Mouse (Mus musculus) G1E (cell line): Measurements from ENCODE around the gene Wap. TPM values are rescaled to one million over a fixed set of nuclear protein-coding genes. Genes with fewer than 3 reads are reported as not detected.
"Not testable (repeated sequence)": the region's sequence is repeated elsewhere in the genome, so short reads cannot be mapped to it uniquely, and the experiment has no call there.

Source experiments
- ATAC-seq: 2 replicates; pipeline ENCODE4 v1.8.0; 2016; ENCODE audit warnings: mild to moderate bottlenecking; ENCODE audit not compliant: insufficient number of reproducible peaks, poor library complexity, low FRiP score, severe bottlenecking; ENCODE audit errors: extremely low read depth
- DNase-seq: peaks from one replicate; pipeline ENCODE4 v3.0.0; 2012; ENCODE audit warnings: low spot score
- H3K27me3 ChIP-seq: 2 replicates; pipeline ENCODE4 v1.6.1; 2012; ENCODE audit warnings: mild to moderate bottlenecking, low read length, inconsistent platforms; ENCODE audit not compliant: insufficient read depth
- H3K36me3 ChIP-seq: replicated peaks from 2 replicates; pipeline ENCODE3; 2012; ENCODE audit warnings: mild to moderate bottlenecking, inconsistent platforms
- H3K4me1 ChIP-seq: 2 replicates; pipeline ENCODE4 v1.6.1; 2012; ENCODE audit warnings: low read depth, low read length, inconsistent platforms, mixed read lengths; ENCODE audit not compliant: insufficient read depth
- H3K4me3 ChIP-seq: 2 replicates; pipeline ENCODE4 v1.5.1; 2012; ENCODE audit warnings: low read depth, mild to moderate bottlenecking, inconsistent platforms, low read length, moderate library complexity, mixed read lengths
- H3K9me3 ChIP-seq: replicated peaks from 2 replicates; pipeline ENCODE4 v1.6.1; 2012; ENCODE audit warnings: inconsistent platforms
- CTCF ChIP-seq: IDR thresholded peaks from 2 replicates; pipeline ENCODE4 v1.5.1; 2012; ENCODE audit warnings: low read depth, low read length, inconsistent platforms, mixed read lengths
- GATA1 ChIP-seq: IDR thresholded peaks from 2 replicates; pipeline ENCODE4 v1.6.1; 2012; ENCODE audit warnings: borderline replicate concordance, low read length, inconsistent platforms, mixed read lengths
- GATA2 ChIP-seq: IDR thresholded peaks from 2 replicates; pipeline ENCODE4 v1.6.1; 2012; ENCODE audit warnings: low read depth, low read length, inconsistent platforms, borderline replicate concordance
- POLR2AphosphoS5 ChIP-seq: IDR thresholded peaks from 2 replicates; pipeline ENCODE4 v1.6.1; 2012; ENCODE audit warnings: low read depth, low read length, inconsistent platforms; ENCODE audit not compliant: insufficient replicate concordance
- TAL1 ChIP-seq: conservative IDR thresholded peaks from 2 replicates; pipeline ENCODE4 v1.6.1; 2012; ENCODE audit warnings: low read depth, low read length, inconsistent platforms, mixed read lengths
- polyA plus RNA-seq: library from polyadenylated mRNA; stranded (reverse); fragments of >175 nt; gene quantifications from 2 replicates; pipeline ENCODE4 v1.2.3, GENCODE M21; 2012
- total RNA-seq, 2 experiments: library from RNA; stranded (forward) in 1 of 2; stranded (reverse) in 1 of 2; fragments of 200-1000 nt in 1 of 2; fragments of >200 nt in 1 of 2; fragmentation: Nextera tagmentation in 1 of 2; gene quantifications; 2 replicates each; pipeline ENCODE4 v1.2.3; 2014 to 2017

The Wap gene
- total and polyA plus RNA-seq, 3 experiments = not detected

GRCm38 (mm10) chr11:6658271-6658670 lies 19.8 kb upstream of the Wap start, which contains the start of gene Ramp3:
TSS of gene Ramp3 (plus strand) at chr11:6658521.
- Histone ChIP-seq H3K36me3 (no peaks in the 10 kb centered on the region), H3K9me3 (no peaks in the 10 kb centered on the region), H3K27me3 (peaks cover 18% of the 10 kb centered on the region), H3K4me1 (no peaks in the 10 kb centered on the region), H3K4me3 (no peak within 1 kb of the TSS; the same call in 1 of the 2 replicates)
- ATAC-seq (no peak), DNase-seq (no peak)
- TF ChIP-seq POLR2AphosphoS5 (no peak), CTCF (no peak), TAL1 (no peak), GATA2 (no peak), GATA1 (no peak)

- ATAC-seq (no peak), DNase-seq (peak; percentile 47)
- H3K36me3 ChIP-seq = no peaks in the 10 kb centered on the region
- peaks cover 25% of the 10 kb centered on the region for H3K27me3 ChIP-seq
- TF ChIP-seq CTCF (peak; percentile 40; the same call in 1 of the 2 replicates), POLR2AphosphoS5 (no peak)
- no peak overlapping the region for H3K4me3 ChIP-seq
- H3K9me3 ChIP-seq = no peaks in the 10 kb centered on the region
- no peaks in the 10 kb centered on the region for H3K4me1 ChIP-seq
Observed at GRCm38 (mm10) chr11:6654903-6655302, 16.5 kb upstream of the Wap start.

GRCm38 (mm10) chr11:6652978-6653377 lies 14.5 kb upstream of the Wap start:
- not testable (repeated sequence) for DNase-seq, H3K36me3 ChIP-seq, H3K4me3 ChIP-seq, H3K9me3 ChIP-seq, ATAC-seq, H3K4me1 ChIP-seq
- H3K27me3 ChIP-seq = peaks cover 22% of the 10 kb centered on the region; the same call in 1 of the 2 replicates

- no peaks in the 10 kb centered on the region for H3K36me3 ChIP-seq
- DNase-seq (no peak), ATAC-seq (no peak)
- peaks cover 16% of the 10 kb centered on the region for H3K27me3 ChIP-seq
- H3K4me3 ChIP-seq = no peak overlapping the region
- no peak for TF ChIP-seq GATA1
- TF ChIP-seq TAL1 = no peak
- no peak for TF ChIP-seq POLR2AphosphoS5
- no peak for TF ChIP-seq GATA2
- TF ChIP-seq CTCF = no peak
- H3K4me1 ChIP-seq = no peaks in the 10 kb centered on the region
- no peaks in the 10 kb centered on the region for H3K9me3 ChIP-seq
Observed at GRCm38 (mm10) chr11:6650519-6650918, 12.1 kb upstream of the Wap start.

- Histone ChIP-seq H3K36me3 (no peaks in the 10 kb centered on the region), H3K4me3 (no peak overlapping the region), H3K9me3 (no peaks in the 10 kb centered on the region), H3K4me1 (no peaks in the 10 kb centered on the region), H3K27me3 (peaks cover 23% of the 10 kb centered on the region)
- DNase-seq = no peak
- ATAC-seq = no peak
- TF ChIP-seq GATA1 (no peak), CTCF (0 out of 2 replicates have a peak, but pooled peaks have one; percentile 7)
Observed at GRCm38 (mm10) chr11:6647831-6648724, 9.6 kb upstream of the Wap start.

- TF ChIP-seq TAL1 (no peak), CTCF (no peak), GATA1 (no peak), POLR2AphosphoS5 (no peak), GATA2 (no peak)
- H3K4me3 ChIP-seq = no peak overlapping the region
- peaks cover 19% of the 10 kb centered on the region for H3K27me3 ChIP-seq
- DNase-seq = no peak
- no peaks in the 10 kb centered on the region for H3K4me1 ChIP-seq
- no peaks in the 10 kb centered on the region for H3K9me3 ChIP-seq
- no peak for ATAC-seq
- no peaks in the 10 kb centered on the region for H3K36me3 ChIP-seq
Observed at GRCm38 (mm10) chr11:6644566-6644965, 6.1 kb upstream of the Wap start.

GRCm38 (mm10) chr11:6639072-6639471 lies 635 bp upstream of the Wap start:
- no peak for DNase-seq
- Histone ChIP-seq H3K27me3 (peaks cover 27% of the 10 kb centered on the region), H3K36me3 (no peaks in the 10 kb centered on the region), H3K4me1 (no peaks in the 10 kb centered on the region), H3K9me3 (no peaks in the 10 kb centered on the region), H3K4me3 (no peak overlapping the region)
- no peak for TF ChIP-seq GATA2
- ATAC-seq = no peak
